Mouse (Mus musculus): ENCODE results near the gene Akap8l.

- TF ChIP-seq CTCF (IDR thresholded peaks at IDR 0.05) (no peak), EP300 (IDR thresholded peaks at IDR 0.05; ENCODE audit: insufficient read depth, low read depth, low read length) (no peak)
Observed at GRCm38 (mm10) chr17:32354211-32354610, 3.8 kb upstream of the Akap8l start.

Data from heart, adult 2 months (tissue).